Mouse (Mus musculus) stomach, postnatal 0 days (tissue): ENCODE data around the gene Iglon5.

ENCODE experiments used
- CTCF ChIP-seq: IDR thresholded peaks from 2 replicates; pipeline ENCODE4 v1.5.1; 2016; ENCODE audit warnings: antibody characterized with exemption, low read depth, mild to moderate bottlenecking, moderate library complexity
- EP300 ChIP-seq: optimal IDR thresholded peaks from 2 replicates; pipeline ENCODE3; 2016; ENCODE audit warnings: antibody characterized with exemption

DNA sequence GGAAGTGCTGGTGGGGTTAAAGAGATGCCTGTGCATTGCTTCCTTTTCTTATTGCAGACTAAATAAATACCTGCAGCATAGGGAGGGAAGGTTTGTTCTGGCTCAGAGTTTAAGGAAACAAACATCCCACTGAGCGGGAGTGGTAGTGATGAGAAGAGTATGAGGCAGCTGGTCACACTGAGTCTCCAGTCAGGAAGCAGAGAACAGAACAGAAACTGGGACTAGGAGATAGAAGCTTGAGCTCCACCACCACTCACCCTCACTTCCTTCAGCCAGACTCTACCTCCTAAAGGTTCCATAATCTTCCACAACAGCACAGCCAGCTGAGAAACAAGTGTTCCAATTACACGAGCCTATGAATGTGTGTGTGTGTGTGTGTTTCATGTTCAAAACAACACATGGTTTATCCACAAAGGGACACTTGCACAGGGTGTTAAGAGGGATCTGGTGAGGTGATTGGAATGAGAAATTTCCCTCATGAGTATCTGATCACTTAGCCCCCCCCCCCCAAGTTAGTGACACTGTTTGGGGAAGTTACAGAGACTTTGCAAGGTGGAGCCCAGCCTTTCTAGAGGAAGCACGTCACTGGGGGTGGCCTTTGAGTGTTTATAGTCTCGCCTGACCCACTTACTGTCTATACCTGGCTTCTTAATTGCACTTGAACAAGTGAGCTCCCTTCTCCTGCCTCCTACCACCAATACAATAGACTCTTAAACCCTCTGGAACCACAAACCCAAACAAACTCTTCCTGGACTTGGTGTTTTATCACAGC is 22.0 kb upstream of the Iglon5 start:
- TF ChIP-seq CTCF: no peak
- no peak for TF ChIP-seq EP300
